Mouse (Mus musculus): Measurements from ENCODE around the gene Prss53. TPM values are rescaled to one million over a fixed set of nuclear protein-coding genes. Genes with fewer than 3 reads are reported as not detected.
A peak's percentile ranks its signal among the peaks of the same experiment; 100 is the strongest.
"Not testable (repeated sequence)": the region's sequence is repeated elsewhere in the genome, so short reads cannot be mapped to it uniquely, and the experiment has no call there.

Gene Prss53
- total and polyA plus RNA-seq, 3 experiments, result 0.38 to 0.76 TPM; not detected in 1

DNA sequence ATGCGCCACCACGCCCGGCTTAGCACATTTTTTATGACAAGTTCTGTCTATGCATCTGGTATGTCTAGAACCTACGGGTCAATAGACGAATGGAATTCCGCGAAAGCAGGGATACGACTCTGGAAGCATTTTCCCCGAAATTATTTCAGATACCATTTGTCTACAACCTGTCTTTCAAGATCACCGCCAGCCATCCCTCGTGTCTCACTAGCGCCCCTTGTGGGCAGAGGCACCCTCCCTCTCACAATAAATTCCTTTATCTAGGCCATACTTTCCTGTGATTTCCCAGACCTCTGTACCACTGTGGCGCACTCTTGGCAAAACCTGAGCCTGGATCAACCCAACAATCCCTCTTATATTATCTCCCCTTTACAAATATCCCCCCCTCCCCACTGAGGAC, 5.6 kb upstream of the Prss53 start:
- Histone ChIP-seq H3K4me3 (ENCODE audit: low read depth, low read length) (no peak overlapping the region; the same call in 1 of the 2 replicates), H3K36me3 (replicated peaks) (peaks cover 31% of the 10 kb centered on the region), H3K4me1 (ENCODE audit: insufficient read depth, low read depth, low read length) (peaks cover 59% of the 10 kb centered on the region), H3K9me3 (replicated peaks) (no peaks in the 10 kb centered on the region), H3K27me3 (ENCODE audit: insufficient read depth, low read length) (no peaks in the 10 kb centered on the region)
- DNase-seq (ENCODE audit: low spot score) (peak; percentile 50), ATAC-seq (ENCODE audit: extremely low read depth, insufficient number of reproducible peaks, low FRiP score, poor library complexity, severe bottlenecking) (no peak)
- TF ChIP-seq CTCF (IDR thresholded peaks at IDR 0.05; ENCODE audit: low read depth, low read length) (peak; percentile 77), TAL1 (conservative IDR thresholded peaks at IDR 0.05; ENCODE audit: low read depth, low read length) (no peak)

DNA sequence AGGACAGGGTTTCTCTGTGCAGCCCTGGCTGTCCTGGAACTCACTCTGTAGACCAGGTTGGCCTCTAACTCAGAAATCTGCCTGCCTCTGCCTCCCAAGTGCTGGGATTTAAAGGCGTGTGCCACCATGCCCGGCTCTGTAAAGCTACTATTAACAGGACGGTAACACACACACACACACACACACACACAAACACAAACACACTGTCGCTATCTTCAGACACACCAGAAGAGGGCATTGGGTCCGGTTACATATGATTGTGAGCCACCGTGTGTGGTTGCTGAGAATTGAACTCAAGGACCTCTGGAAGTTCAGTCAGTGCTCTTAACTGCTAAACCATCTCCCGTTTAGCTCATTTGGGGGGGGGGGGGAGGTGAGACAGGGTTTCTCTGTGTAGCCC, 5.1 kb upstream of the Prss53 start:
- not testable (repeated sequence) for DNase-seq (ENCODE audit: low spot score); ATAC-seq (ENCODE audit: extremely low read depth, insufficient number of reproducible peaks, low FRiP score, poor library complexity, severe bottlenecking); H3K27me3 ChIP-seq (ENCODE audit: insufficient read depth, low read length); H3K9me3 ChIP-seq (replicated peaks)
- H3K4me3 ChIP-seq (ENCODE audit: low read depth, low read length), result peak overlapping the region; percentile 78; the same call in 1 of the 2 replicates
- H3K36me3 ChIP-seq (replicated peaks), result peaks cover 36% of the 10 kb centered on the region
- peaks cover 59% of the 10 kb centered on the region for H3K4me1 ChIP-seq (ENCODE audit: insufficient read depth, low read depth, low read length)

DNA sequence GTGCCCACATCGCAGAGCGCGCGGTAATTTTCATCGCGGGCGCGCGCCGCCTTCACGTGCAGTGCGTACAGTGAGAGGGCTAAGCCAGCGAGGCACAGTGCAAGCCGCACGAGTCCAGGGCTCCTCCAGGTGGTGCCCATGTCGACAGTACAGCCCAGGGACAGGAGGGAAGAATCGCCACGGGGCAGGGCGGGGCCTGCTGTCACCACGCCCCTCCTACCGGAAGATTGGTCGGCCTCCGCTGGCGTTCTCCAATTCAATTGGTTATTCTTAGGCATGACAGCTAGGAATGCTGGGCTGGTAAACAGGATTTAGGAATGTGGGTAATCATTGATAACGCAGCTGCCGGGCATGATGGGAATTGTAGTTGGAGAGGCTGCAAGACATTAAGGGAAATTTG, 4.7 kb upstream of the Prss53 start, which contains the start of the genes Gm21974 and Vkorc1:
Gm21974 (minus strand) TSS at position 13 of the 400 bp plus-strand sequence.
Vkorc1 (minus strand) TSS at position 176 of the 400 bp plus-strand sequence.
- H3K4me1 ChIP-seq (ENCODE audit: insufficient read depth, low read depth, low read length), result peaks cover 54% of the 10 kb centered on the region
- peak; percentile 95 for DNase-seq (ENCODE audit: low spot score)
- no peaks in the 10 kb centered on the region for H3K9me3 ChIP-seq (replicated peaks)
- H3K4me3 ChIP-seq (ENCODE audit: low read depth, low read length), result peak within 1 kb of the TSS; percentile 78
- TF ChIP-seq GATA2 (IDR thresholded peaks at IDR 0.05; ENCODE audit: borderline replicate concordance, low read depth, low read length), result no peak
- no peak for TF ChIP-seq POLR2AphosphoS5 (IDR thresholded peaks at IDR 0.05; ENCODE audit: insufficient replicate concordance, low read depth, low read length)
- no peak for TF ChIP-seq GATA1 (IDR thresholded peaks at IDR 0.05; ENCODE audit: borderline replicate concordance, low read length)
- no peak for TF ChIP-seq TAL1 (conservative IDR thresholded peaks at IDR 0.05; ENCODE audit: low read depth, low read length)
- TF ChIP-seq CTCF (IDR thresholded peaks at IDR 0.05; ENCODE audit: low read depth, low read length), result no peak
- H3K36me3 ChIP-seq (replicated peaks), result peaks cover 40% of the 10 kb centered on the region
- H3K27me3 ChIP-seq (ENCODE audit: insufficient read depth, low read length), result no peaks in the 10 kb centered on the region
- peak; percentile 98 for ATAC-seq (ENCODE audit: extremely low read depth, insufficient number of reproducible peaks, low FRiP score, poor library complexity, severe bottlenecking)

DNA sequence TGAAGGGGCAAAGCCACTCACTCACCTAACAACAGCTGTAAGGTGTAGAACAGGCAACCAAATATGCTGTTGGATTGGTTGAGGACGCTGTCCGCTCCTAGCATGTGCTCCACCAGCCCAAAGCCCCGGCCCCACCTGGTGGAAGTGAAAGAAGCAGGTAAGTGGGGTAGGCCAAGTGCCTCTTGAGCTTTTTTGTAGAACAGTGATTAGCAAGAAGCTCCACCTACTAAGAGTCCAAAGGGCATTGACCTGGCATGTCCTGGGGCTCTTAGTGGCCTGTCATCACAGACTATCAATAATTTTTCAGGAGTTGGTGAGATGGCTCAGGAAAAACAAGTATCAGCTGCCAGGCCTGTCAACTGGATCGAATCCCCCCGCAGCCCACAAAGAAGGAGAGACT, 3.7 kb upstream of the Prss53 start:
- H3K4me3 ChIP-seq (ENCODE audit: low read depth, low read length), result peak overlapping the region; percentile 78; the same call in 1 of the 2 replicates
- ATAC-seq (ENCODE audit: extremely low read depth, insufficient number of reproducible peaks, low FRiP score, poor library complexity, severe bottlenecking), result no peak
- no peaks in the 10 kb centered on the region for H3K9me3 ChIP-seq (replicated peaks)
- no peak for DNase-seq (ENCODE audit: low spot score)
- TF ChIP-seq TAL1 (conservative IDR thresholded peaks at IDR 0.05; ENCODE audit: low read depth, low read length), result no peak
- no peak for TF ChIP-seq GATA1 (IDR thresholded peaks at IDR 0.05; ENCODE audit: borderline replicate concordance, low read length)
- TF ChIP-seq POLR2AphosphoS5 (IDR thresholded peaks at IDR 0.05; ENCODE audit: insufficient replicate concordance, low read depth, low read length), result no peak
- TF ChIP-seq GATA2 (IDR thresholded peaks at IDR 0.05; ENCODE audit: borderline replicate concordance, low read depth, low read length), result no peak
- no peaks in the 10 kb centered on the region for H3K27me3 ChIP-seq (ENCODE audit: insufficient read depth, low read length)
- peaks cover 50% of the 10 kb centered on the region for H3K4me1 ChIP-seq (ENCODE audit: insufficient read depth, low read depth, low read length)
- H3K36me3 ChIP-seq (replicated peaks), result peaks cover 50% of the 10 kb centered on the region

DNA sequence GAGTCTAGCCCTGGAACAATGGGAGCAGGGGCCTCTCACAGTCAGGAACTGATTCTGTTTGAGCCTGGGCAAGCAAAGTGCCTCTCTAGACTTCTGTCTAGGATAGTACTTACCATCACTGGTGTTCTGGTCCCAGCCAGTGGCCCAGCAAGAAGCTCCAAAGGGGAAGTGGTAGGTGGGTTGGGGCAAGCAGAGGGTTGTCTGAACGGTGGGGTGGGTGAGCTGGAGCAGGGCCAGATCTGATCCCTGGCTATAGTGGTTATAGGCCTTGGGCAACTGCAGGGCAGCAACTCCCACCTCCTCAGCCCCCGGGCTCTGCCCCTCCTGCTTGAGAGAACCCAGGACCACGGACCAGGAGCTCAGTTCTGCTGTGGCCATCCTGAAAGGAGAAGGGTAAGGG, 1.9 kb downstream of the Prss53 start:
- TF ChIP-seq POLR2AphosphoS5 (IDR thresholded peaks at IDR 0.05; ENCODE audit: insufficient replicate concordance, low read depth, low read length) (no peak), GATA2 (IDR thresholded peaks at IDR 0.05; ENCODE audit: borderline replicate concordance, low read depth, low read length) (no peak), TAL1 (conservative IDR thresholded peaks at IDR 0.05; ENCODE audit: low read depth, low read length) (no peak), GATA1 (IDR thresholded peaks at IDR 0.05; ENCODE audit: borderline replicate concordance, low read length) (no peak), CTCF (IDR thresholded peaks at IDR 0.05; ENCODE audit: low read depth, low read length) (no peak)
- peaks cover 54% of the 10 kb centered on the region for H3K4me1 ChIP-seq (ENCODE audit: insufficient read depth, low read depth, low read length)
- H3K9me3 ChIP-seq (replicated peaks), result no peaks in the 10 kb centered on the region
- ATAC-seq (ENCODE audit: extremely low read depth, insufficient number of reproducible peaks, low FRiP score, poor library complexity, severe bottlenecking) (no peak), DNase-seq (ENCODE audit: low spot score) (no peak)
- no peaks in the 10 kb centered on the region for H3K27me3 ChIP-seq (ENCODE audit: insufficient read depth, low read length)
- H3K4me3 ChIP-seq (ENCODE audit: low read depth, low read length), result no peak overlapping the region
- peaks cover 99% of the 10 kb centered on the region for H3K36me3 ChIP-seq (replicated peaks)

DNA sequence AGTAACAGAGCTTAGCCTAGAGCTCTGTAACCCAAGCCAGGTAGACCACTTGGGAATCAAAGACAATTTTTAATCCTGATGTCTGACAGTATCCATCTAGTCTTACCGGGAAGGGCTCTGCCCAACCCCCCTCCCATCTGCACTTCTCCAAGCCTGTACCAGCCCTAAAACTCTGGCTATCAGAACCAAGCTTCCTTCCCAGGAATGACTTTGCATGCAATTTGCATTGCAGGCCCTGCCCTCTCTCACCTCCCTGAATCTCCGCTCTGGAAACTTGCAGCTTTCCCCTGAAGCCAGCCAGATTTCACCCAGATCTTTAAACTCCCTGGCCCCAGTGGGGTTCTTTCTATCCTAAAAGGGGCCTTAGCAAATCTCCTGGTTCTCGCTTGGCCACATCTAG, 3.0 kb downstream of the Prss53 start:
- Histone ChIP-seq H3K27me3 (ENCODE audit: insufficient read depth, low read length) (no peaks in the 10 kb centered on the region), H3K36me3 (replicated peaks) (peaks cover 99% of the 10 kb centered on the region), H3K9me3 (replicated peaks) (no peaks in the 10 kb centered on the region), H3K4me1 (ENCODE audit: insufficient read depth, low read depth, low read length) (peaks cover 64% of the 10 kb centered on the region), H3K4me3 (ENCODE audit: low read depth, low read length) (no peak overlapping the region)
- ATAC-seq (ENCODE audit: extremely low read depth, insufficient number of reproducible peaks, low FRiP score, poor library complexity, severe bottlenecking), result no peak
- no peak for DNase-seq (ENCODE audit: low spot score)
- TF ChIP-seq CTCF (IDR thresholded peaks at IDR 0.05; ENCODE audit: low read depth, low read length) (no peak), TAL1 (conservative IDR thresholded peaks at IDR 0.05; ENCODE audit: low read depth, low read length) (no peak), GATA2 (IDR thresholded peaks at IDR 0.05; ENCODE audit: borderline replicate concordance, low read depth, low read length) (no peak), GATA1 (IDR thresholded peaks at IDR 0.05; ENCODE audit: borderline replicate concordance, low read length) (no peak), POLR2AphosphoS5 (IDR thresholded peaks at IDR 0.05; ENCODE audit: insufficient replicate concordance, low read depth, low read length) (no peak)

DNA sequence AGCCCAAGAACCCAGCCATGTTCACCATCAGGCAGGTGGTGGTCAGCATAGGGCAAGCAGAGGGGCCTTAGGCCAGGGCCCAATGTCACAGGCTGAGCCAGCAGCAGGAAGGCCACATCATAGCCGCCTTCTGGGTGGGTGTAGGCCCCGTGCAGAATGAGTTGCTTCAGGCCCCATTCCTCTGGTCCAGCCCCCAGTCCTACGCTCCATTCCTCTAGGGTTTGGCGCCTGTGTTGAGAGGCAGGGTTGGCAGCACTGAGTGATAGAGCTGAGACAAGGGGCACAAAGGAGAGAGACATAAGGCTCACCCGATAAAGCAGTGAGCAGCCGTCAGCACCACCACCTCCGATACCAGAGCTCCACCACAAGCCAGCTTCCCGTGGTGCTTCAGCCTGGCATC, 3.6 kb downstream of the Prss53 start:
- H3K36me3 ChIP-seq (replicated peaks), result peaks cover 99% of the 10 kb centered on the region
- ATAC-seq (ENCODE audit: extremely low read depth, insufficient number of reproducible peaks, low FRiP score, poor library complexity, severe bottlenecking), result no peak

More for the DNA sequence above, 3.6 kb downstream of the Prss53 start:
- DNase-seq (ENCODE audit: low spot score), result no peak
- H3K9me3 ChIP-seq (replicated peaks), result no peaks in the 10 kb centered on the region
- peaks cover 70% of the 10 kb centered on the region for H3K4me1 ChIP-seq (ENCODE audit: insufficient read depth, low read depth, low read length)
- no peak overlapping the region for H3K4me3 ChIP-seq (ENCODE audit: low read depth, low read length)
- H3K27me3 ChIP-seq (ENCODE audit: insufficient read depth, low read length), result no peaks in the 10 kb centered on the region
- TF ChIP-seq GATA2 (IDR thresholded peaks at IDR 0.05; ENCODE audit: borderline replicate concordance, low read depth, low read length), result no peak
- no peak for TF ChIP-seq POLR2AphosphoS5 (IDR thresholded peaks at IDR 0.05; ENCODE audit: insufficient replicate concordance, low read depth, low read length)
- TF ChIP-seq CTCF (IDR thresholded peaks at IDR 0.05; ENCODE audit: low read depth, low read length), result no peak
- no peak for TF ChIP-seq TAL1 (conservative IDR thresholded peaks at IDR 0.05; ENCODE audit: low read depth, low read length)
- no peak for TF ChIP-seq GATA1 (IDR thresholded peaks at IDR 0.05; ENCODE audit: borderline replicate concordance, low read length)
